Mouse (Mus musculus) limb, embryonic 11.5 days (tissue): ENCODE measurements around the gene Hspa1l. TPM values are rescaled to one million over a fixed set of nuclear protein-coding genes. Genes with fewer than 3 reads are reported as not detected.
"Not testable (repeated sequence)": the region's sequence is repeated elsewhere in the genome, so short reads cannot be mapped to it uniquely, and the experiment has no call there.

ENCODE experiments used
- ATAC-seq: fragments of 200-750 bp; cut with Nextera tagmentation; 2 replicates; pipeline ENCODE4 v1.8.0; 2017; ENCODE audit warnings: low read depth; ENCODE audit not compliant: insufficient number of reproducible peaks, low FRiP score, low TSS enrichment
- DNase-seq: peaks from one replicate; pipeline ENCODE4 v3.0.0-alpha.2; 2015; ENCODE audit warnings: low spot score
- H3K27ac ChIP-seq: fragments of 300-500 bp; sonication (generic); replicated peaks from 2 replicates; pipeline ENCODE4 v1.5.1; 2014; ENCODE audit warnings: low read depth, mild to moderate bottlenecking, low read length
- H3K27me3 ChIP-seq: fragments of 300-500 bp; sonication (generic); 2 replicates; pipeline ENCODE4 v1.6.1; 2014; ENCODE audit warnings: mild to moderate bottlenecking, low read length, mixed read lengths; ENCODE audit not compliant: control insufficient read depth, insufficient read depth
- H3K36me3 ChIP-seq: fragments of 300-500 bp; sonication (generic); 2 replicates; pipeline ENCODE4 v1.6.1; 2014; ENCODE audit warnings: mild to moderate bottlenecking, low read length, moderate library complexity, mixed read lengths; ENCODE audit not compliant: control insufficient read depth, insufficient read depth
- H3K4me1 ChIP-seq: fragments of 300-500 bp; sonication (generic); 2 replicates; pipeline ENCODE4 v1.6.1; 2014; ENCODE audit warnings: low read length, mixed read lengths; ENCODE audit not compliant: control insufficient read depth, insufficient read depth
- H3K4me2 ChIP-seq: fragments of 300-500 bp; sonication (generic); 2 replicates; pipeline ENCODE4 v1.6.1; 2014; ENCODE audit warnings: low read depth, mild to moderate bottlenecking, moderate library complexity; ENCODE audit not compliant: severe bottlenecking
- H3K4me3 ChIP-seq: fragments of 300-500 bp; sonication (generic); 2 replicates; pipeline ENCODE4 v1.5.1; 2014; ENCODE audit warnings: low read depth, low read length
- H3K9ac ChIP-seq: fragments of 300-500 bp; sonication (generic); 2 replicates; pipeline ENCODE4 v1.6.1; 2014; ENCODE audit warnings: mild to moderate bottlenecking, low read length
- H3K9me3 ChIP-seq: fragments of 300-500 bp; sonication (generic); 2 replicates; pipeline ENCODE4 v1.6.1; 2016; ENCODE audit warnings: low read length; ENCODE audit not compliant: control insufficient read depth
- WGBS: fragments of 180-500 bp; shearing (Covaris S2); extraction: QIAGEN DNeasy Blood & Tissue Kit; methylation state at CpG from one replicate; pipeline ENCODE4 v1.1.7; 2014; 5-methylcytosine and 5-hydroxymethylcytosine counted together
- polyA plus RNA-seq: library from polyadenylated mRNA; unstranded; fragments of >200 nt; fragmentation: Nextera tagmentation; extraction: Ambion mirVana; gene quantifications from 2 replicates; pipeline ENCODE4 v1.2.1, GENCODE M21; 2014

Hspa1l gene
- polyA plus RNA-seq, result 1.5 and 1.6 TPM in 2 replicates

DNA sequence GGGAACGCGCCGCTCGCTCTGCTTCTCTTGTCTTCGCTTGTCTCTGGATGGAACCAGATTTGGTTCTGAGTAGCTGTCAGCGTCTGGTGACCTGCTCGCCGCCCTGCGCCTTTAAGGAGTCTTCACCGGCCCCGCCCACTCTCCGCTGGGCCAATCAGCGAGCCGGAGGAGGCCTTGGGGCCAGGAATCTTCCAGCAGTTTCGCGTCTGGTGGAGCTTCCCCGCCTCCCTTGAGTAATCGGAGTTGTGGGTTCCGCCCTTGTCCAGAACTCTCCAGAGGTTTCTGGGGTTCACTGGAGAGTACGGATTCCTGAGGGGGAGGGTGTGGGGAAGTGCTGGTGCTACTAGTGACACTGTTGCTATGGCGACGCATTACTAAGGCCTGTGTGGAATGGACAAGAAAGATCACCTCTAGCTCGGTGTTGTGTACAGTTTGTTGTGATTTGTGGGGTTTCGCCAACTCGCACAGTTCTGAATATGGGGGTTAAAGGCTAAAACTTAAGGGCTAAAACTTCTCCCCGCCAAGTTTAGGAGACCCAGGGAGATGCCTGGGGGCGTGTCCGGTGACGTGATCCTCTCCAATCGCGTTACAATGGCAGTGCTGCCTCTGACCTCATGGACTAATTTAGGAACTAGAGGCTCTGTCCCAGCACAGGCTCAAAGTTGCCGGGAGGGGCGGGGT is at the start of gene Hspa1l, which contains the start of gene Hspa1a:
Hspa1l (plus strand) TSS at position 635 of the 681 bp plus-strand sequence.
Hspa1a (minus strand) TSS at position 88 of the 681 bp plus-strand sequence.
- not testable (repeated sequence) for H3K9me3 ChIP-seq, H3K4me1 ChIP-seq, H3K27ac ChIP-seq, H3K9ac ChIP-seq, H3K36me3 ChIP-seq
- DNase-seq (peak; percentile 71), ATAC-seq (peak; percentile 87)
- Histone ChIP-seq H3K27me3 (peaks cover 22% of the 10 kb centered on the region), H3K4me2 (peak within 1 kb of the TSS; percentile 59), H3K4me3 (peak within 1 kb of the TSS; percentile 30)
- WGBS, result 2% methylated on average over 30 of the region's 33 CpGs

DNA sequence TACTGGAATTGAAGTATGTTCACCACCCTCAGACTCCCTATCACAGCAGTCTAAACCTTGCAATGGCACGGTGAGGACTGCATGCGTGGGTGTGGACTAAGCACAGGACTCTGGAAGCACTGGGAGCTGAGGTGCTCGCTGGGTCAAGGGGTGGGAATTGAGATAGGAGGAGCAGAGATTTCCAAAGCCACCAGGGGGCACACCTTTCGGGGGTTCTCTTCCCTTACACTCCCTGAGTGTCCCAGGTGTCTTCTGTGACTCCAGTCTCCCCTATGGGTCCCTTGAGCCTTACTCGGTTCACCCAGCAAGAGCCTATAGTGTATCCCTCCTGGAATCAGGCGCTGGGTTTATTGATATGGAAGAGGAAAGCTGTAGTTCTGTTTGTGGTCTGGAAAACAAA is 49.6 kb upstream of the Hspa1l start:
- no peak overlapping the region for H3K27ac ChIP-seq
- no peak overlapping the region for H3K4me3 ChIP-seq
- H3K4me1 ChIP-seq, result no peaks in the 10 kb centered on the region
- DNase-seq, result no peak
- no peaks in the 10 kb centered on the region for H3K27me3 ChIP-seq
- no peak overlapping the region for H3K9ac ChIP-seq
- no peaks in the 10 kb centered on the region for H3K9me3 ChIP-seq
- H3K4me2 ChIP-seq, result no peak overlapping the region
- H3K36me3 ChIP-seq, result no peaks in the 10 kb centered on the region
- ATAC-seq, result no peak
- 39% methylated on average over 6 of the region's 6 CpGs for WGBS

DNA sequence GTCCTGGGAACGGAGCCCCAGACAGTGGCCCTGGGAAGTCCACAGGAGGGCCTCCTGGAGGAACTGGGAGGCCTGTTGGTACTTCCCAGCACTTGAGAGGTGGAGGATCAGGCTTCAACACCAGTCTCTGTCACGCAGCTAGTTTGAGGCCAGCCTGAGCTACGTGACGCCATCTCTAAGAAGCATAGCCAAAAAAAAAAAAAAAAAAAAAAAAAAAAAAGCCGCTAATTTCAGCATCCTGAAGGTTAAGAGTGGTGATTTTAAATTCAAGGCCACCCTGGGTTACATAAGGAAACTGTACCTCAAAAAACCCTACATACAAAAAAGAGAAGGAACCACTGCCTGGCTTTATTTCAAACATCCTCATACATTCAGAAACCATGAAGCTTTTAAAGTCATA is 48.2 kb upstream of the Hspa1l start:
- Histone ChIP-seq H3K36me3 (no peaks in the 10 kb centered on the region), H3K4me1 (no peaks in the 10 kb centered on the region), H3K4me3 (no peak overlapping the region), H3K4me2 (no peak overlapping the region), H3K27ac (no peak overlapping the region), H3K27me3 (no peaks in the 10 kb centered on the region), H3K9me3 (no peaks in the 10 kb centered on the region), H3K9ac (no peak overlapping the region)
- DNase-seq, result no peak
- WGBS, result 79% methylated on average over 5 of the region's 5 CpGs
- ATAC-seq, result no peak

DNA sequence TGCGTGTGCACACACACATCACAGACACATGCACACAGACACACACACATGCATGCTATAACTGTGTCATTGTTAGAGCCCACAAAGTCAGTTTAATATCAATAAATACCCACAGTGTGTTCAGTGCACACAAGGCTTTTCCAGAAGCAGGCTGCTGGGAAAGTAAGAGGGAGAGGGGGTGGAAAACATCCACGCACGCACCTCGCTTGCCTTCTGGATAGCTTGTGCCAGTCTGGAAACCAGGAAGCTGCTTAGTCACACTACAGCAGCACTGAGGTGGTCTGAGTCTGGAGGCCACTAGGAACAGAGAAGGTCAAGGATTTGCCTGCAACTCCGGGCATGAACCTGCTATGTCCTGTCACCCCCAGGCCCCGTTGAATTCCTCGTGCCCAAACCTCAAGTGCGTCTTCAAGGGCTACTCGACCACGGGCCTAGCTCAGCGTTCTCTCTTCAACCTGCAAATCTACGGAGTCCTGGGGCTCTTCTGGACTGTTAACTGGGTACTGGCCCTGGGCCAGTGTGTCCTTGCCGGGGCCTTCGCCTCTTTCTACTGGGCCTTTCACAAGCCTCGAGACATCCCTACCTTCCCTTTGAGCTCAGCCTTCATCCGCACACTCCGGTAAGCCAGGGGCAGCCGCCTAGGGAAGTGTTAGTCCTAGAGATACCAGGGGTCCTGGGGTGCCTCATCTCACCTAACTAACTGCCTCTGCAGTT is 45.0 kb upstream of the Hspa1l start:
- 86% methylated on average over 18 of the region's 18 CpGs for WGBS
- ATAC-seq, result no peak

GRCm38 (mm10) chr17:34928841-34929240 is 43.7 kb upstream of the Hspa1l start:
- no peak overlapping the region for H3K4me2 ChIP-seq
- no peaks in the 10 kb centered on the region for H3K36me3 ChIP-seq
- peaks cover 4% of the 10 kb centered on the region for H3K4me1 ChIP-seq
- no peaks in the 10 kb centered on the region for H3K27me3 ChIP-seq
- no peak overlapping the region for H3K9ac ChIP-seq
- WGBS, result 80% methylated on average over 4 of the region's 4 CpGs
- DNase-seq, result no peak
- no peaks in the 10 kb centered on the region for H3K9me3 ChIP-seq
- no peak overlapping the region for H3K27ac ChIP-seq
- no peak overlapping the region for H3K4me3 ChIP-seq
- ATAC-seq, result no peak

More for the DNA sequence above, 45.0 kb upstream of the Hspa1l start:
- no peak overlapping the region for H3K4me3 ChIP-seq
- DNase-seq, result no peak
- H3K9me3 ChIP-seq, result no peaks in the 10 kb centered on the region
- H3K4me2 ChIP-seq, result no peak overlapping the region
- no peaks in the 10 kb centered on the region for H3K27me3 ChIP-seq
- H3K9ac ChIP-seq, result no peak overlapping the region
- no peak overlapping the region for H3K27ac ChIP-seq
- peaks cover 4% of the 10 kb centered on the region for H3K4me1 ChIP-seq
- H3K36me3 ChIP-seq, result no peaks in the 10 kb centered on the region

DNA sequence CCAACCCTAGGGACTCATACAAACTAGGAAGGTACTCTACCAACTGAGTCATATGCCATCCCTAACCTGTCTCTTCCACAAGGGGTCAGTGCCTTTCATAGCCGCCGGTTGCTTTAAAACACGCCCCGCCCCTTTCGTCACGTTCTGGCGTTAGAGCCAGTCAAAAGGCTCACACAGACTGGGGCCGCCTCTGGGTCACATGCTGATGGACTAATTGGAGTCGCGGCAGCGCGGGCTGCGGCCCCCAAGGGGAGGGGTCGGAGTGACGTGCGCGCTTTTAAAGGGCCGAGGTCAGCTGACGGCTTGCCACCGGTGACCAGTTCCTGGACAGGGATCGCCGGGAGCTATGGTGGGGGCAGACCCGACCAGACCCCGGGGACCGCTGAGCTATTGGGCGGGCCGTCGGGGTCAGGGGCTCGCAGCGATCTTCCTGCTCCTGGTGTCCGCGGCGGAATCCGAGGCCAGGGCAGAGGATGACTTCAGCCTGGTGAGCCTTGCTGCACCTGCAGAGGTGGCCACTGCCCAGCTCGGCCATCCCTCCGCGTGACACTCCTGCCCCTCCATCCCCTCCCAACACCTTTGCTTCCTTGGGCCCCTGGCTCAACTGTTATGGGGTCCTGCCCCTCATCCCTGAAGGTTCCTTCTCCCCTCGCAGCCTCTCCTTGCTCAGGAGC is 41.3 kb upstream of the Hspa1l start, which contains the start of gene Neu1:
Neu1 (plus strand) TSS at position 193 of the 674 bp plus-strand sequence.
- ATAC-seq (peak; percentile 95), DNase-seq (peak; percentile 97)
- Histone ChIP-seq H3K4me3 (peak within 1 kb of the TSS; percentile 76), H3K4me1 (peaks cover 4% of the 10 kb centered on the region), H3K9me3 (no peaks in the 10 kb centered on the region), H3K9ac (peak within 1 kb of the TSS; percentile 72), H3K27me3 (no peaks in the 10 kb centered on the region), H3K4me2 (peak within 1 kb of the TSS; percentile 98), H3K36me3 (no peaks in the 10 kb centered on the region), H3K27ac (no peak within 1 kb of the TSS)
- under 1% methylated on average over 38 of the region's 38 CpGs for WGBS

GRCm38 (mm10) chr17:34931735-34932098 is 40.8 kb upstream of the Hspa1l start:
- peak overlapping the region; percentile 76 for H3K4me3 ChIP-seq
- ATAC-seq, result no peak
- no peaks in the 10 kb centered on the region for H3K27me3 ChIP-seq
- no peak overlapping the region for H3K27ac ChIP-seq
- no peaks in the 10 kb centered on the region for H3K9me3 ChIP-seq
- H3K36me3 ChIP-seq, result no peaks in the 10 kb centered on the region
- 10% methylated on average over 14 of the region's 14 CpGs for WGBS
- H3K4me2 ChIP-seq, result peak overlapping the region; percentile 98
- DNase-seq, result no peak
- peak overlapping the region; percentile 72 for H3K9ac ChIP-seq
- H3K4me1 ChIP-seq, result peaks cover 4% of the 10 kb centered on the region

- Histone ChIP-seq H3K9me3 (no peaks in the 10 kb centered on the region), H3K4me1 (peaks cover 4% of the 10 kb centered on the region), H3K4me2 (peak overlapping the region; percentile 98), H3K27me3 (no peaks in the 10 kb centered on the region), H3K4me3 (peak overlapping the region; percentile 76), H3K27ac (no peak overlapping the region), H3K9ac (peak overlapping the region; percentile 72; the same call in 1 of the 2 replicates), H3K36me3 (no peaks in the 10 kb centered on the region)
- 94% methylated on average over 8 of the region's 8 CpGs for WGBS
- DNase-seq (no peak), ATAC-seq (no peak)
Measured at GRCm38 (mm10) chr17:34932287-34932686, 40.2 kb upstream of the Hspa1l start.
